Mouse (Mus musculus): ENCODE data around the gene Cd164l2.

GRCm38 (mm10) chr4:133253412-133253811, 41.5 kb downstream of the Cd164l2 start:
- TF ChIP-seq CTCF (IDR thresholded peaks at IDR 0.05; ENCODE audit: borderline replicate concordance, insufficient read depth, low read length) (no peak), POLR2A (IDR thresholded peaks at IDR 0.05; ENCODE audit: low read depth, low read length) (no peak)

Measured in embryonic fibroblast, embryonic 13.5 days (primary cell).